Mouse (Mus musculus) heart, embryonic 16.5 days (tissue): ENCODE measurements around the gene Gm21964. TPM values are rescaled to one million over a fixed set of nuclear protein-coding genes. Genes with fewer than 3 reads are reported as not detected.

ENCODE experiments used
- ATAC-seq: fragments of 200-750 bp; cut with Nextera tagmentation; replicated peaks from 2 replicates; pipeline ENCODE4 v1.8.0; 2017; ENCODE audit warnings: moderate number of reproducible peaks; ENCODE audit not compliant: insufficient read depth, low FRiP score; ENCODE audit errors: extremely low read depth
- H3K27ac ChIP-seq: fragments of 300-500 bp; sonication (generic); 2 replicates; pipeline ENCODE4 v1.5.1; 2014; ENCODE audit warnings: mild to moderate bottlenecking, low read length, control low read depth, moderate library complexity
- H3K27me3 ChIP-seq: fragments of 300-500 bp; sonication (generic); 2 replicates; pipeline ENCODE4 v1.6.1; 2014; ENCODE audit warnings: low read length, mixed read lengths; ENCODE audit not compliant: control insufficient read depth, insufficient read depth
- H3K36me3 ChIP-seq: fragments of 300-500 bp; sonication (generic); 2 replicates; pipeline ENCODE4 v1.6.1; 2014; ENCODE audit not compliant: control insufficient read depth, insufficient read depth
- H3K4me1 ChIP-seq: fragments of 300-500 bp; sonication (generic); 2 replicates; pipeline ENCODE4 v1.6.1; 2014; ENCODE audit warnings: low read length, mixed read lengths; ENCODE audit not compliant: control insufficient read depth, insufficient read depth
- H3K4me2 ChIP-seq: fragments of 300-500 bp; sonication (generic); 2 replicates; pipeline ENCODE4 v1.6.1; 2014; ENCODE audit warnings: low read depth, mild to moderate bottlenecking, control low read depth, low read length
- H3K4me3 ChIP-seq: fragments of 300-500 bp; sonication (generic); 2 replicates; pipeline ENCODE4 v1.5.1; 2014; ENCODE audit warnings: mild to moderate bottlenecking, control low read depth, low read length
- H3K9ac ChIP-seq: fragments of 300-500 bp; sonication (generic); 2 replicates; pipeline ENCODE4 v1.6.1; 2014; ENCODE audit warnings: low read length, control low read depth
- H3K9me3 ChIP-seq: fragments of 300-500 bp; sonication (generic); replicated peaks from 2 replicates; pipeline ENCODE4 v1.6.1; 2016; ENCODE audit warnings: low read length; ENCODE audit not compliant: control insufficient read depth
- WGBS: fragments of 180-500 bp; shearing (Covaris S2); extraction: QIAGEN DNeasy Blood & Tissue Kit; methylation state at CpG from one replicate; pipeline ENCODE4 v1.1.7; 2014; 5-methylcytosine and 5-hydroxymethylcytosine counted together
- polyA plus RNA-seq: library from polyadenylated mRNA; unstranded; fragments of >200 nt; fragmentation: Nextera tagmentation; extraction: Ambion mirVana; gene quantifications from 2 replicates; pipeline ENCODE4 v1.2.1, GENCODE M21; 2015

Gm21964 gene
- polyA plus RNA-seq, 1 experiment from 2014 or later, result not detected

DNA sequence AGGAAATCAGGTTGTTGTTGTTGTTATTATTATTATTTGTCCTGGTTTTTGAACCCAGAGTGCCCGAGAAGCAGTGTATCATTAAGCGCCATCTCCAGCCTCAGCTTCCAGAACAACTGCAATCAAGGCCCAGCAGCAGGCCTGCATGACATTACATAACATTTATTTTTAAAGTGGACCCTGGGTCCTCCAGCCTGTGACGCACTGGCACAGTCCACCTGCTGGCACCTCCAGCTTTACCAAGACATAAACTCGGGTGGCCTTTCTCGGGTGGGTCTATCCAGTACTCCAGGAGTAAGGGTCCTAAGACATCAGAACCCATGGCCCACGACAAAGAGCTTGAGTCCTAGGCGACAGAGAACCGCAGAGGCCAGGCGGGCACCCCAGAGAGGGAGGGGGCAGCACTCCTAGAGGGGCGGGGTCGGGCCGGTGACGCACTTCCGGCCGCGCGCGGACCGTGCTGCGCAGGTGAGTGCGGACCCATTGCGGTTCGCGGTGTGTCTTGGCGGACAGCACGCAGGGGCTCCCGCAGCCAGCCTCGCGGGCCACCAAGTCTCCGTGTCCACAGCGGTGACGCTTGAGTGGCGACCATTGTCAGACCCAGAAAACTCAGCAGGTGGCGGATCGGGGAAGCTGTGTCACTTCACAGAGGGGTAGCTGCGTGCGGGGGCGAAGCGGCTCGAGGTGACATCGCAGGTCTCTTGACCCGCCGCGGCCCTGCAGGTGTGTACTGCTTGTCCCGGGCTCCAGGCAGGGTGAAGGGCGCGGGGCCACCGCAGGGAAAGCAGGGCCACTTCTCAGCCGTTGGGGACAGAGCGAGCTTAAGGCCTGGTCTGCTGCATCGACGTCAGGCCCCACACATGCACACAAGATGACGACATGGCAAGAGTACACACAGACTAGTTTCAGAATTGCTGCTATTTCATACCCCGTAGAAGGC is 21.5 kb upstream of the Gm21964 start, which contains the start of gene Zfp612:
TSS of gene Zfp612 (plus strand) at position 465 of the 940 bp plus-strand sequence.
- H3K36me3 ChIP-seq, result no peaks in the 10 kb centered on the region
- H3K4me2 ChIP-seq, result peak within 1 kb of the TSS; percentile 66
- H3K27me3 ChIP-seq, result 0 out of 2 replicates have a peak, but pooled peaks cover 3% of the 10 kb centered on the region
- peak within 1 kb of the TSS; percentile 69 for H3K4me3 ChIP-seq
- WGBS, result 6% methylated on average over 54 of the region's 54 CpGs
- H3K4me1 ChIP-seq, result no peaks in the 10 kb centered on the region
- H3K9me3 ChIP-seq, result no peaks in the 10 kb centered on the region
- ATAC-seq, result peak; percentile 86
- H3K9ac ChIP-seq, result peak within 1 kb of the TSS; percentile 67
- no peak within 1 kb of the TSS for H3K27ac ChIP-seq

DNA sequence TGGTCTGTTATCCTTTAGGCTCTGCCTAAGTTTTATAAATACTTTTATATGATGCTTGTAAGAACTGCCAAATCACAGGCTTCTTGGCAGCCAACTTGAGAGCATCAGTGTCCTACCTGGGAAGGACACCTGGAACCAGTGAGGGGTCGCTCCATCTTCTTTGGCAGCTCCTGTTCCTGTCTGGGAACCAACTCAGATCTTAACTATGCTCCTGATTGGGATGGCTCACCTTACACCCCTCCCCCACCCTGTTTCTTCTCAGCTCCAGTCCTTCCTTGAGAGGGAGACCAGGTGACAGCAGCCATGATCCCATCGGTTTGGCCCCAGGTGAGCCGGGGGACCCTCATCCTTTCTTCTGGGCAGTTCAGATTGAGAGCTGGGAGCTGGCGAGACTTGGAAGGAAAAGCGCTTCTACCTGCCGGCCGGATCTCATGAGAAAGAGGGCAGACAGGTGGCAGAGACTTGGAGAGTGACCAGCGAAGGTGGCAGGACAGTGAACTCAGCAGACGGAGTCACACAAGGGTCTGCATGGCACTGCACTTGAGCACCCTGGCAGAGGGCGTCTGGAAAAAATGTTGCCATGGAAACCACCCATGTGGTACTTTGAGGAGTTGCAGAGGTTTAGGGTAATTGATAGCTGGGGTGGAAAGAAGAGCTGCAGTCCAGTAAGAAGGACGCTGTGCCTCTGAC is 18.4 kb upstream of the Gm21964 start:
- 0 out of 2 replicates have a peak, but pooled peaks cover 3% of the 10 kb centered on the region for H3K27me3 ChIP-seq
- no peak overlapping the region for H3K27ac ChIP-seq
- no peak overlapping the region for H3K9ac ChIP-seq
- H3K36me3 ChIP-seq, result peaks cover 13% of the 10 kb centered on the region
- H3K9me3 ChIP-seq, result no peaks in the 10 kb centered on the region
- no peak for ATAC-seq
- H3K4me3 ChIP-seq, result no peak overlapping the region
- no peak overlapping the region for H3K4me2 ChIP-seq
- H3K4me1 ChIP-seq, result no peaks in the 10 kb centered on the region
- whole genome bisulfite sequencing, result 81% methylated on average over 11 of the region's 11 CpGs

DNA sequence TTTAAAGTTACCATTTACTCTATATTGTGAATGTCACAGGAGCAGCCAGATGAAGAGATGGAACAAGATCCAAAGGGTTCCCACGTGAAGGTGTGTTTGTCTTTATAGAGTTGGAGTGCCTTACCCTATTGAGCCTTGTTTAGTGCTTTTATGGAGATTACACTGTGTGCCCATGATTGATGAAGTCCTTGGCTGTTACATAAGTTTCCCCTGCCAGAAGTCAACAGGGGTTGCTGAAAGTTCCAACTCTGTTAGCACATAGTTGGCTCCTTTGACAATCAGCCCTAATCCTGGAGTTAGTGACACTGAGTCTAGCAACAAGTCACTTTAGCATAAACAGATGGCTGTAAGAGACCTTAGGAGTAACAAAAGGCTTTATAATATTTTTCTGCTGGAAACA is 9.1 kb upstream of the Gm21964 start:
- Histone ChIP-seq H3K27me3 (no peaks in the 10 kb centered on the region), H3K4me1 (no peaks in the 10 kb centered on the region), H3K4me3 (no peak overlapping the region), H3K9me3 (peaks cover 21% of the 10 kb centered on the region), H3K9ac (no peak overlapping the region), H3K27ac (no peak overlapping the region), H3K4me2 (no peak overlapping the region), H3K36me3 (peaks cover 26% of the 10 kb centered on the region)
- 51% methylated on average over 1 of the region's 1 CpGs for WGBS
- no peak for ATAC-seq

DNA sequence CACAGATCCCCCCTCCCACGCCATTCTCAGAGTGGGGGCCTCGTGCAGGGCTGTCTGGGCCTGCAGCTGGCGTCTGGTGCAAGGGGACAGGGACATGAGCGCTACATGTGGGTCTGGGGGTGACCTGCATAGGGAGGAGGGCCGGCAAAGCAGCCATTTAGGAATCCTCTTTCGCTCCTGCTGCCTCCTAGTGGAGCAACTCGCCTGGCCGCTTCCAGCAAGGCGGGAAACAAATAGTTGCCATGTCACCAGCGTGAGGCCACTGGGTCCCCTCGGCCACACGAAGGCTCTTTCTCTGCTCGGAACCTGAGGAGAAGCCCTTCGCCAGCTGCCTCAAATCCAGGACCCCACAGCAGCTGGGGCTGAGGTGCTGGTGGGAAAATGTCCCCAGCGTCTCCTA is 669 bp downstream of the Gm21964 start:
- Histone ChIP-seq H3K27me3 (no peaks in the 10 kb centered on the region), H3K9ac (no peak overlapping the region), H3K9me3 (no peaks in the 10 kb centered on the region), H3K4me1 (no peaks in the 10 kb centered on the region), H3K4me3 (no peak overlapping the region), H3K4me2 (no peak overlapping the region), H3K27ac (no peak overlapping the region), H3K36me3 (no peaks in the 10 kb centered on the region)
- no peak for ATAC-seq
- WGBS, result 81% methylated on average over 15 of the region's 15 CpGs

DNA sequence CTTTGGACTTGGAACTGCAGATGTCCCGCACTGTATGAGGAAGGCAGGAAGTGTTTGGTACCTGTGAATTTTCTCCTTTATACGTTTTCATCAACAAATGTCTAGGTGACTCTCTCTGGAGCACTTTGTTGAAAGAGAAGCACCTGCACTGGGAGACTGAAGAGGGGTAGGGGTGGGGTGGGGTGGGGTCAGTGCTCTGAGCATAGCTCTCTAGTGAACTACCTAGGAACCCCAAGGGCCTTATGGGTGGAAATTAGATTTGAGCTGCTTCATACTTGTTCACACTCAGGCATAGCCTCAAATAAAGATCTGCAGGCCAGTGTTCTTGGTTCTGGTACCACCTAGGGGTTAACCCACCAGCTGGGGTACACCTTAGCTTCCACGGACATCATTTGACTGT is 1.6 kb downstream of the Gm21964 start, which contains the start of gene Gm17720:
TSS of gene Gm17720 (minus strand) at position 101 of the 400 bp plus-strand sequence.
- H3K9ac ChIP-seq, result no peak within 1 kb of the TSS
- no peak within 1 kb of the TSS for H3K4me2 ChIP-seq
- H3K4me3 ChIP-seq, result no peak within 1 kb of the TSS
- no peak for ATAC-seq
- H3K9me3 ChIP-seq, result no peaks in the 10 kb centered on the region
- H3K27ac ChIP-seq, result no peak within 1 kb of the TSS
- no peaks in the 10 kb centered on the region for H3K27me3 ChIP-seq
- WGBS, result 89% methylated on average over 3 of the region's 3 CpGs
- no peaks in the 10 kb centered on the region for H3K4me1 ChIP-seq
- H3K36me3 ChIP-seq, result no peaks in the 10 kb centered on the region

DNA sequence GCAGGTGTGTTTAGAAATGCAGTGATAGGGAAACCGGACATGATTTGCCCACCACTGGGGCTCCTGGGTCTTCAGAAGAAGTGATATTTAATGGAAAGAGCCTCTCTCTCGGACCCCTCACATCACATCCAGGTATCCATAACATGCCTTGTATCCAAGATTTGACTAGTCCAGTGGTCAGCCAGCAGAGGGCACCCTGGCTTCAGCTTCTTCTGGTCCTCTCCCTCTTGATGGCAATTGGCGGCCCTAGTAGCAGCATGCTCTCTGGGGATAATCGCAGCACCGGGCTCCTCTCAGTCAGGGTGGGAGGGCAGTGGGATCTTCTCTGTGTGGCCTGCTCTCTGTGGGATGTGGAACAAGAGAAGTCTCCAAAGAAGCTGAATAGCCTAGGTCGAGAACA is 18.7 kb downstream of the Gm21964 start:
- no peak overlapping the region for H3K4me2 ChIP-seq
- no peak overlapping the region for H3K27ac ChIP-seq
- no peak overlapping the region for H3K9ac ChIP-seq
- no peak for ATAC-seq
- H3K27me3 ChIP-seq, result no peaks in the 10 kb centered on the region
- H3K4me1 ChIP-seq, result no peaks in the 10 kb centered on the region
- no peak overlapping the region for H3K4me3 ChIP-seq
- H3K36me3 ChIP-seq, result no peaks in the 10 kb centered on the region
- peaks cover 3% of the 10 kb centered on the region for H3K9me3 ChIP-seq
- WGBS, result 40% methylated on average over 6 of the region's 6 CpGs

DNA sequence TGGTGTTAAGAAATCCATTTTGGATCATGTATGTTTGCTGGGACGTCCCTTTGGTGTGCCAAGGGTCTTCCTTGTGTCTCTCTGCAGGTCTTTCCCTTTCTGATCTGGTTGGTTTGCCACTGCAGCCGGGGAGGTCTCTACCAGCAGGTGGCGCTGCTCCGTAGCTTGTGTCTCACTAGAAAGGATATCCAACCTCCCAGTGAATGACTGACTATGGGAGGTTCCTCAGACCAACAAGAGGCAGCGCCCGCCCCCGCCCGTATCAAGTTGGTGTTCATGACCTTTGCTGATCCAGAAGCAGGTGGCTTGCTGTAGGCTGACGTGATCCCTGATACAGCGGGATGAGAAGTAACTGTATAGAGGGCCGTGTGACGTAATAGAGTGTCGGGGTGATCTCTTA is 29.5 kb downstream of the Gm21964 start:
- Histone ChIP-seq H3K36me3 (no peaks in the 10 kb centered on the region), H3K4me1 (no peaks in the 10 kb centered on the region), H3K4me2 (no peak overlapping the region), H3K9me3 (no peaks in the 10 kb centered on the region), H3K4me3 (no peak overlapping the region), H3K27me3 (no peaks in the 10 kb centered on the region), H3K27ac (no peak overlapping the region), H3K9ac (no peak overlapping the region)
- 18% methylated on average over 13 of the region's 13 CpGs for WGBS
- no peak for ATAC-seq

DNA sequence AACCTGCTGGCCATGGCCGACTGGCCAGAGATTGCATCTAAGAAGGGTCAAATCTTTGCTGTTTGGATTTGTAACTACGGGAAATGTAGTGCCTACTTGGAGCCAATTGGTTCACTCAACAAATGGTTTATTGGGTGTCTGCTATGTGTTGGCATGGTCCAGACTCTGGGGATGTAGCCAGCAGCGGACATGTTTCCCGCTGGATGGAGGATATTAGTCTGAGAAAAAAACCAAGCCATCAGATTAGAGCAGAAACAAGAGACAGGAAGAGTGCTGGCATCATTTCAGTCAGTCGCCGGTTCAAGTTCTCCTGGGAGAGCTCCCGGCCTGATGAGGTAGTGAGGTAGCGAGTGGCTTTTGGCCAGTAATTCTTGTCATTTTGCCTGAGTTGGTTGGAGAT is 33.2 kb downstream of the Gm21964 start:
- H3K27ac ChIP-seq, result no peak overlapping the region
- no peaks in the 10 kb centered on the region for H3K36me3 ChIP-seq
- no peak overlapping the region for H3K4me2 ChIP-seq
- H3K4me1 ChIP-seq, result no peaks in the 10 kb centered on the region
- 81% methylated on average over 8 of the region's 8 CpGs for WGBS
- no peaks in the 10 kb centered on the region for H3K27me3 ChIP-seq
- ATAC-seq, result no peak
- no peak overlapping the region for H3K9ac ChIP-seq
- no peak overlapping the region for H3K4me3 ChIP-seq
- H3K9me3 ChIP-seq, result no peaks in the 10 kb centered on the region

DNA sequence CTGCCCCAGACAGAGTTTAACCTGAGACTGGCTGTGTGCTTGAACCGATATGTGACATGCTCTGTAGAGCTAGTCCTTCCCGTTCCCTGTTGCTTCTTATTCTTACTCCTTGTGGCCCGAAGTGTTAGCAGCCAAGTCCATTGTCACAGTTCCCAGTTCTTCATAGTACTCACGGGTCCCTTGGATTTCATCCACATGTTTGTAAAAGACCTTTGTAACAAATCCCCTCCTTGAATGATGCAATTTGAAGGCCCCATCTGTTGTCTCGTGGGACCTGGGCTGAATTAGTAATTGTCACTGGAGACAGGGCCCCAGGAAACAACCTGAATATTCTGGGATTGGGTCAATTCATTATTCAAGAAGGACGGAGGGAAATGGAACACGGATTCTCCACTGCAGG is 34.5 kb downstream of the Gm21964 start:
- H3K4me2 ChIP-seq, result no peak overlapping the region
- H3K4me3 ChIP-seq, result no peak overlapping the region
- H3K9ac ChIP-seq, result no peak overlapping the region
- no peak overlapping the region for H3K27ac ChIP-seq
- H3K36me3 ChIP-seq, result no peaks in the 10 kb centered on the region
- no peaks in the 10 kb centered on the region for H3K4me1 ChIP-seq
- H3K9me3 ChIP-seq, result no peaks in the 10 kb centered on the region
- ATAC-seq, result no peak
- H3K27me3 ChIP-seq, result no peaks in the 10 kb centered on the region
- 74% methylated on average over 7 of the region's 7 CpGs for WGBS
